Mouse (Mus musculus) gonadal fat pad, adult 2 months (tissue): ENCODE data around the gene Pros1. TPM values are rescaled to one million over a fixed set of nuclear protein-coding genes. Genes with fewer than 3 reads are reported as not detected.

ENCODE experiments used
- DNase-seq: peaks from one replicate; pipeline ENCODE4 v3.0.0-alpha.2; 2012; ENCODE audit warnings: low read depth
- polyA plus RNA-seq: library from polyadenylated mRNA; depleted of rRNA; stranded (reverse); fragments of >200 nt; gene quantifications from 2 replicates; pipeline ENCODE4 v1.2.3, GENCODE M21; 2012; rRNA removed

Pros1 gene
- polyA plus RNA-seq, result 9.8 and 10.3 TPM in 2 replicates

GRCm38 (mm10) chr16:62854191-62855068 is at the start of gene Pros1:
TSS of gene Pros1 (plus strand) at chr16:62854307.
- DNase-seq, result no peak

- no peak for DNase-seq
These were observed 49.5 kb upstream of the Pros1 start for GRCm38 (mm10) chr16:62804621-62805020.

GRCm38 (mm10) chr16:62807249-62807979 is 46.7 kb upstream of the Pros1 start:
- no peak for DNase-seq

- DNase-seq, result no peak
These were observed 43.3 kb upstream of the Pros1 start for GRCm38 (mm10) chr16:62810855-62811254.

GRCm38 (mm10) chr16:62813790-62814189 is 40.3 kb upstream of the Pros1 start:
- no peak for DNase-seq

GRCm38 (mm10) chr16:62814491-62814890 is 39.6 kb upstream of the Pros1 start, which contains the start of gene Stx19:
TSS of gene Stx19 (plus strand) at chr16:62814676.
- peak; percentile 71 for DNase-seq

GRCm38 (mm10) chr16:62822472-62822871 is 31.6 kb upstream of the Pros1 start:
- DNase-seq, result no peak

GRCm38 (mm10) chr16:62826156-62827001 is 27.7 kb upstream of the Pros1 start:
- DNase-seq, result no peak

GRCm38 (mm10) chr16:62832027-62832426 is 22.1 kb upstream of the Pros1 start:
- no peak for DNase-seq

GRCm38 (mm10) chr16:62832481-62832880 is 21.6 kb upstream of the Pros1 start:
- DNase-seq, result no peak

GRCm38 (mm10) chr16:62834016-62834735 is 19.9 kb upstream of the Pros1 start:
- DNase-seq, result no peak

- DNase-seq, result no peak
These were observed 8.8 kb upstream of the Pros1 start for GRCm38 (mm10) chr16:62845341-62845740.

- DNase-seq, result peak; percentile 79
These were observed 7.4 kb upstream of the Pros1 start, which contains the start of gene Arl13b for GRCm38 (mm10) chr16:62846498-62847312. TSS of gene Arl13b (minus strand) at chr16:62847040.

- DNase-seq, result no peak
These were observed 1.4 kb upstream of the Pros1 start for GRCm38 (mm10) chr16:62852464-62853252.

GRCm38 (mm10) chr16:62853611-62854126 is 438 bp upstream of the Pros1 start:
- DNase-seq, result no peak

GRCm38 (mm10) chr16:62855385-62855784 is 1.3 kb downstream of the Pros1 start:
- no peak for DNase-seq

GRCm38 (mm10) chr16:62856273-62856672 is 2.2 kb downstream of the Pros1 start:
- DNase-seq, result no peak

- DNase-seq, result no peak
These were observed 3.4 kb downstream of the Pros1 start for GRCm38 (mm10) chr16:62857498-62857897.

GRCm38 (mm10) chr16:62858018-62858417 is 3.9 kb downstream of the Pros1 start:
- no peak for DNase-seq
